Mouse (Mus musculus) forebrain, embryonic 14.5 days (tissue): ENCODE data around the gene BC051142. TPM values are rescaled to one million over a fixed set of nuclear protein-coding genes. Genes with fewer than 3 reads are reported as not detected.
"Not testable (repeated sequence)": the region's sequence is repeated elsewhere in the genome, so short reads cannot be mapped to it uniquely, and the experiment has no call there.

Experiments
- ATAC-seq: fragments of 200-750 bp; cut with Nextera tagmentation; 2 replicates; pipeline ENCODE4 v1.8.0; 2017; ENCODE audit warnings: mild to moderate bottlenecking, moderate library complexity
- DNase-seq: peaks from one replicate; pipeline ENCODE4 v3.0.0-alpha.2; 2015; ENCODE audit warnings: low spot score
- H3K27ac ChIP-seq: fragments of 300-500 bp; sonication (generic); 2 replicates; pipeline ENCODE4 v1.5.1; 2014; ENCODE audit warnings: low read depth, mild to moderate bottlenecking, control low read depth, low read length, moderate library complexity
- H3K27me3 ChIP-seq: fragments of 300-500 bp; sonication (generic); replicated peaks from 2 replicates; pipeline ENCODE4 v1.6.1; 2014; ENCODE audit warnings: low read length, control low read depth, mixed read lengths; ENCODE audit not compliant: control insufficient read depth, insufficient read depth
- H3K36me3 ChIP-seq: fragments of 300-500 bp; sonication (generic); 2 replicates; pipeline ENCODE4 v1.6.1; 2014; ENCODE audit warnings: low read length, control low read depth; ENCODE audit not compliant: control insufficient read depth, insufficient read depth
- H3K4me1 ChIP-seq: fragments of 300-500 bp; sonication (generic); 2 replicates; pipeline ENCODE4 v1.6.1; 2014; ENCODE audit warnings: antibody characterized with exemption, low read length, control low read depth; ENCODE audit not compliant: control insufficient read depth, insufficient read depth
- H3K4me2 ChIP-seq: fragments of 300-500 bp; sonication (generic); 2 replicates; pipeline ENCODE4 v1.6.1; 2014; ENCODE audit warnings: mild to moderate bottlenecking, control low read depth, low read length
- H3K4me3 ChIP-seq: fragments of 300-500 bp; sonication (generic); 2 replicates; pipeline ENCODE4 v1.5.1; 2014; ENCODE audit warnings: low read depth, low read length, control low read depth
- H3K9ac ChIP-seq: fragments of 300-500 bp; sonication (generic); 2 replicates; pipeline ENCODE4 v1.6.1; 2014; ENCODE audit warnings: mild to moderate bottlenecking, low read length, control low read depth, moderate library complexity
- H3K9me3 ChIP-seq: fragments of 300-500 bp; sonication (generic); replicated peaks from 2 replicates; pipeline ENCODE4 v1.6.1; 2016; ENCODE audit warnings: low read length, control low read depth, mixed read lengths; ENCODE audit not compliant: control insufficient read depth
- WGBS: fragments of 180-500 bp; shearing (Covaris S2); extraction: QIAGEN DNeasy Blood & Tissue Kit; methylation state at CpG from one replicate; pipeline ENCODE4 v1.1.7; 2014; 5-methylcytosine and 5-hydroxymethylcytosine counted together
- polyA plus RNA-seq: library from polyadenylated mRNA; unstranded; fragments of >200 nt; fragmentation: Nextera tagmentation; extraction: Ambion mirVana; gene quantifications from 2 replicates; pipeline ENCODE4 v1.2.1, GENCODE M21; 2014

Gene BC051142
- polyA plus RNA-seq, 1 experiment from 2014 or later: 4.2 TPM

- Histone ChIP-seq H3K9ac (no peak overlapping the region), H3K4me3 (no peak overlapping the region), H3K4me1 (no peaks in the 10 kb centered on the region), H3K27ac (no peak overlapping the region), H3K9me3 (no peaks in the 10 kb centered on the region), H3K4me2 (no peak overlapping the region), H3K36me3 (no peaks in the 10 kb centered on the region), H3K27me3 (no peaks in the 10 kb centered on the region)
- DNase-seq (no peak), ATAC-seq (no peak)
- WGBS: 92% methylated on average over 2 of the region's 2 CpGs
These were observed 71.9 kb downstream of the BC051142 start for GRCm38 (mm10) chr17:34470491-34470890.

- Histone ChIP-seq H3K4me2 (no peak overlapping the region), H3K4me3 (no peak overlapping the region), H3K27ac (no peak overlapping the region), H3K4me1 (no peaks in the 10 kb centered on the region), H3K9me3 (no peaks in the 10 kb centered on the region), H3K9ac (no peak overlapping the region), H3K27me3 (no peaks in the 10 kb centered on the region), H3K36me3 (no peaks in the 10 kb centered on the region)
- 87% methylated on average over 3 of the region's 3 CpGs for WGBS
- DNase-seq (no peak), ATAC-seq (no peak)
These were observed 76.4 kb downstream of the BC051142 start for GRCm38 (mm10) chr17:34475060-34475459.

- no peak overlapping the region for H3K9ac ChIP-seq
These were observed 77.8 kb downstream of the BC051142 start for GRCm38 (mm10) chr17:34476427-34476826.

GRCm38 (mm10) chr17:34477238-34478013 lies 78.8 kb downstream of the BC051142 start, which contains the start of gene Btnl4:
Btnl4 (minus strand) TSS chr17:34477318.
- not testable (repeated sequence) for DNase-seq, H3K4me3 ChIP-seq, ATAC-seq, H3K9me3 ChIP-seq, H3K36me3 ChIP-seq, H3K27ac ChIP-seq, H3K27me3 ChIP-seq, H3K9ac ChIP-seq, H3K4me1 ChIP-seq, H3K4me2 ChIP-seq
- WGBS: 71% methylated on average over 4 of the region's 5 CpGs

More at GRCm38 (mm10) chr17:34476427-34476826, 77.8 kb downstream of the BC051142 start:
- ATAC-seq (no peak), DNase-seq (no peak)
- Histone ChIP-seq H3K9me3 (no peaks in the 10 kb centered on the region), H3K27ac (no peak overlapping the region), H3K36me3 (no peaks in the 10 kb centered on the region), H3K4me2 (no peak overlapping the region), H3K4me1 (no peaks in the 10 kb centered on the region), H3K27me3 (no peaks in the 10 kb centered on the region), H3K4me3 (no peak overlapping the region)
- 88% methylated on average over 1 of the region's 2 CpGs for WGBS

GRCm38 (mm10) chr17:34492796-34493195 lies 94.2 kb downstream of the BC051142 start:
- no peaks in the 10 kb centered on the region for H3K27me3 ChIP-seq
- no peaks in the 10 kb centered on the region for H3K4me1 ChIP-seq
- DNase-seq (no peak), ATAC-seq (no peak)
- H3K9ac ChIP-seq: no peak overlapping the region
- no peak overlapping the region for H3K27ac ChIP-seq
- no peak overlapping the region for H3K4me3 ChIP-seq
- no peaks in the 10 kb centered on the region for H3K9me3 ChIP-seq
- no peak overlapping the region for H3K4me2 ChIP-seq
- no peaks in the 10 kb centered on the region for H3K36me3 ChIP-seq

- DNase-seq, H3K4me1 ChIP-seq, H3K27me3 ChIP-seq, H3K9ac ChIP-seq, H3K36me3 ChIP-seq, H3K9me3 ChIP-seq, H3K4me3 ChIP-seq, H3K4me2 ChIP-seq, ATAC-seq, H3K27ac ChIP-seq: not testable (repeated sequence)
- WGBS: 86% methylated on average over 2 of the region's 2 CpGs
These were observed 96.5 kb downstream of the BC051142 start for GRCm38 (mm10) chr17:34495156-34495555.

GRCm38 (mm10) chr17:34496539-34496938 lies 97.9 kb downstream of the BC051142 start:
- Histone ChIP-seq H3K36me3 (no peaks in the 10 kb centered on the region), H3K9me3 (no peaks in the 10 kb centered on the region), H3K4me2 (no peak overlapping the region), H3K27me3 (no peaks in the 10 kb centered on the region), H3K9ac (no peak overlapping the region), H3K27ac (no peak overlapping the region), H3K4me3 (no peak overlapping the region), H3K4me1 (no peaks in the 10 kb centered on the region)
- DNase-seq (no peak), ATAC-seq (no peak)
- 95% methylated on average over 1 of the region's 2 CpGs for WGBS

- H3K9ac ChIP-seq, H3K9me3 ChIP-seq, H3K36me3 ChIP-seq, H3K4me2 ChIP-seq, H3K27ac ChIP-seq, H3K4me3 ChIP-seq, DNase-seq, H3K27me3 ChIP-seq, ATAC-seq, H3K4me1 ChIP-seq: not testable (repeated sequence)
- WGBS: 80% methylated on average over 3 of the region's 3 CpGs
These were observed 98.7 kb downstream of the BC051142 start for GRCm38 (mm10) chr17:34497319-34497718.

- ATAC-seq: not testable (repeated sequence)
- WGBS: 88% methylated on average over 2 of the region's 4 CpGs
These were observed 99.1 kb downstream of the BC051142 start for GRCm38 (mm10) chr17:34497726-34498125.

More at GRCm38 (mm10) chr17:34497726-34498125, 99.1 kb downstream of the BC051142 start:
- not testable (repeated sequence) for H3K27ac ChIP-seq, H3K4me1 ChIP-seq, DNase-seq, H3K4me2 ChIP-seq, H3K4me3 ChIP-seq, H3K9me3 ChIP-seq, H3K27me3 ChIP-seq, H3K36me3 ChIP-seq, H3K9ac ChIP-seq
